Mouse (Mus musculus) small intestine, adult 2 months (tissue): ENCODE measurements around the gene Id3. TPM values are rescaled to one million over a fixed set of nuclear protein-coding genes. Genes with fewer than 3 reads are reported as not detected.

Source experiments
- H3K27ac ChIP-seq: fragments of 200-500 bp; 2 replicates; pipeline ENCODE4 v1.5.1; 2012; ENCODE audit warnings: low read depth, low read length, control low read depth, inconsistent platforms; ENCODE audit not compliant: insufficient read depth
- H3K27me3 ChIP-seq: fragments of 200-500 bp; 2 replicates; pipeline ENCODE4 v1.6.1; 2012; ENCODE audit warnings: mild to moderate bottlenecking, moderate library complexity, low read length, inconsistent platforms; ENCODE audit not compliant: control insufficient read depth, insufficient read depth
- H3K36me3 ChIP-seq: fragments of 200-500 bp; 2 replicates; pipeline ENCODE4 v1.6.1; 2012; ENCODE audit warnings: mild to moderate bottlenecking, low read length, control low read depth, inconsistent platforms; ENCODE audit not compliant: control insufficient read depth, insufficient read depth
- H3K4me1 ChIP-seq: fragments of 200-500 bp; 2 replicates; pipeline ENCODE4 v1.6.1; 2012; ENCODE audit warnings: low read length, inconsistent platforms, mixed read lengths; ENCODE audit not compliant: control insufficient read depth, insufficient read depth, insufficient read length
- H3K4me3 ChIP-seq: fragments of 200-500 bp; 2 replicates; pipeline ENCODE4 v1.5.1; 2012; ENCODE audit warnings: low read depth, mild to moderate bottlenecking, control low read depth, inconsistent platforms, low read length, moderate library complexity
- CTCF ChIP-seq: fragments of 200-500 bp; IDR thresholded peaks from 2 replicates; pipeline ENCODE4 v1.5.1; 2012; ENCODE audit warnings: low read depth, mild to moderate bottlenecking, control low read depth, inconsistent platforms, low read length, moderate library complexity, mixed read lengths; ENCODE audit not compliant: insufficient replicate concordance, insufficient read length; ENCODE audit errors: extremely low read depth
- POLR2A ChIP-seq: fragments of 200-500 bp; IDR thresholded peaks from 2 replicates; pipeline ENCODE4 v1.6.1; 2012; ENCODE audit warnings: low read depth, mild to moderate bottlenecking, control low read depth, inconsistent platforms, low read length, moderate library complexity
- whole genome bisulfite sequencing: fragments of 180-500 bp; shearing (Covaris S2); methylation state at CpG from one replicate; pipeline ENCODE4 v1.1.7; 2018; 5-methylcytosine and 5-hydroxymethylcytosine counted together
- polyA plus RNA-seq: library from polyadenylated mRNA; depleted of rRNA; stranded (reverse); fragments of >200 nt; gene quantifications from 2 replicates; pipeline ENCODE4 v1.2.3, GENCODE M21; 2012

The Id3 gene
- polyA plus RNA-seq, 1 experiment = 519 TPM

DNA sequence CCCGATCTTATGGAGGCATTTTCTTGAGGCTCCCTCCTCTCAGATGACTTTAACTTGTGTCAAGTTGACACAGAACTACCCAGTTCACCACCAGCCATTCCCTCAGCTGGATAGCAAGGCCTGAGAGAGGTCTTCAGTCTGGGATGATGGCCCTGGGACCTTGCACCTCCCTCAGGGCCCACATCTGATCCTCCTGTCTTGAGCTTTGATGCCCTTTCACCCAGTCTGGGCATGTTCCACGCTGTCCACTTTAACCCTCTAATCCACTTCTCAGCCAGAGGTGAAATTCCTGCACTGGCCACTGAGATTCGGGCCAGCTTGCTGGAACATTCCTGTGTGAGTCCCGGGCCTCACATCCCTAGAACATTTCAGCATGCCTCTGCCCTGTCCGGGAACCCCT, 17.3 kb upstream of the Id3 start:
- Histone ChIP-seq H3K4me1 (peaks cover 11% of the 10 kb centered on the region), H3K27ac (no peak overlapping the region), H3K27me3 (no peaks in the 10 kb centered on the region), H3K36me3 (no peaks in the 10 kb centered on the region), H3K4me3 (no peak overlapping the region)
- TF ChIP-seq POLR2A (no peak), CTCF (no peak)
- WGBS = 92% methylated on average over 5 of the region's 5 CpGs

DNA sequence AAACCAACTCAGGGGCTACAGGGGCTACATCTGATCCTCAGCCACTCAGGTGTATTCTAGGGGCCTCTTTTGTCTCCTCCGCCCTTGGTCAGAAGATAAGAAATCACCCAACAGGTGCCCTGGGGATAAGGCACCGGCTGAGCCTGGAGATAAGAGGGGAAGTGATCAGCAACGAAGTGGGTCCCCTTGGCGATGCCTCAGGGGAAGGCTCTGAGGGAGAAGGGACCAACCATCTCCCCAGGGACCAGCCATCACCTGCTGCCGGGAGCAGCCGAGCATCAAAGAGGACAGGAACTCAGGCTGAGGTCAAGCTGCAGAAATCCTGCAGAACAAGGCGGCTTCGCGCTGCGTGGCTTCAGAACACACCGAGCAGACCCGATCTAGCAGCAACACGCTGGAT, 15.6 kb upstream of the Id3 start:
- no peak for TF ChIP-seq POLR2A
- no peak for TF ChIP-seq CTCF
- Histone ChIP-seq H3K36me3 (no peaks in the 10 kb centered on the region), H3K27ac (no peak overlapping the region), H3K4me3 (no peak overlapping the region), H3K27me3 (no peaks in the 10 kb centered on the region), H3K4me1 (peaks cover 10% of the 10 kb centered on the region)
- WGBS = 40% methylated on average over 13 of the region's 13 CpGs

DNA sequence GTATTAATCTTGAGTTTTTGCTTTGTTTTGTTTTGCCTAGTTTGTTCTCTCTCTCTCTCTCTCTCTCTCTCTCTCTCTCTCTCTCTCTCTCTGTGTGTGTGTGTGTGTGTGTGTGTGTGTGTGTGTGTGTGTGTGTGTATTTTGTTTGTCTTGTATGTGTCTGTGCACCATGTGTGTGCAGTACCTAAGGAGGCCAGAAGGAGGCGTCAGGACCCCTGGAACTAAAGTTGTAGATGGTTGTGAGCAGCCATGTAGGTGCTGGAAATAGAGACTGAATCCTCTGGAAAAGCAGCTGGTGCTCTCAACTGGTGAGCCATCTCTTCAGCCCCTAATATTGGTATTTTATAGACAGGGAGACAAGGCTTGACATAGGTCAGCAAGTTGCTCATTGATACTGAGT, 13.5 kb upstream of the Id3 start:
- Histone ChIP-seq H3K36me3 (no peaks in the 10 kb centered on the region), H3K27me3 (peaks cover 4% of the 10 kb centered on the region; the same call in 1 of the 2 replicates), H3K4me1 (no peaks in the 10 kb centered on the region), H3K4me3 (no peak overlapping the region), H3K27ac (no peak overlapping the region)
- TF ChIP-seq POLR2A (no peak), CTCF (peak; percentile 16; the same call in 1 of the 2 replicates)
- 80% methylated on average over 1 of the region's 1 CpGs for WGBS

DNA sequence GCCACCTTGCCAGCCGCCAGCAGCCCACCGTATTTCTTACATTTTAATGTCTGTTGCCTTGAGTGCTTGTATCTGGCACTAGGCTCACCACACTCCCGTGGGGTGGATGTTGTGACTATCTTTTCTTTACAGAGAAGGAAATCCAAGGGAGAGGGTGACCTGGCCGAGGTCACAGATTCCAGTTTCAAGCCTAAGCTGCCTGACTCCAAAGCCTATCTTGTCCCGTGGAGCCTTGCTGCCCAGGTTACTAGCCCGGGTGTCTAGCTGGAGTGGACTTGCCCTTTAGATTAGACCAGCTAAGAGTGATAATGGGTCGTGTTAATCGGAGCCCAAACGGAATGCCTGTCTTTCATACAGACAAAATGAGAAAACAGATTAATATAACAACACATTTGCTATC, 9.5 kb upstream of the Id3 start:
- Histone ChIP-seq H3K27ac (peak overlapping the region; percentile 91; the same call in 1 of the 2 replicates), H3K27me3 (peaks cover 4% of the 10 kb centered on the region; the same call in 1 of the 2 replicates), H3K4me3 (no peak overlapping the region), H3K36me3 (no peaks in the 10 kb centered on the region), H3K4me1 (peaks cover 6% of the 10 kb centered on the region)
- TF ChIP-seq POLR2A (no peak), CTCF (no peak)
- 59% methylated on average over 9 of the region's 9 CpGs for WGBS

DNA sequence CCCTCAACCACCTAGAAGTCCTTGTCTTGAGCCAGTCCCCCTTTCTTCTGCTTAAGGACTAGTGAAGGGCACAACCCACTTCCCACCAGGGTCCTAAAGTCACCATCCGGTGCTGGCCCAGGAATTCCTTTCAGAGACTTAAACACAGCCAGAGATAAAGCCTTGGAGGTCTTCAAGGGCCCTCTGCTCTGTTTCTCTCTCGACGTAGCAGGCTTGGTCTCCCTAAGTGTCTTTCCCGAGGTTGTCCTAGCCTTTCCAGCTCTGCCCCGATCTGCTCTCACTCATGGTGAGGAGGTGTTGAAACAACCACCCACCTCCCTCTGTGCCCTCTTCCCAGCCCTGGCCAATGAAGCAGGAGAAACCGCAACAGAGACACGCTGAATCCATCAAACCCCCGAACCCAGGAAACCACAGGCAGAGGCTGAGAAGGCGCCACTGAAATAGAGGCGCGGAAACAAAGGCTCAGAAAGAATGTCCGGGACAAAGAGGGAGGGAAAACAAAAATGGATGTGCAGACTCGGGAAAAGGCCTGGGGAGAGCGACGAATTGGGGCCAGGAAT, 8.8 kb upstream of the Id3 start:
- Histone ChIP-seq H3K36me3 (no peaks in the 10 kb centered on the region), H3K4me1 (peaks cover 6% of the 10 kb centered on the region), H3K27me3 (peaks cover 4% of the 10 kb centered on the region; the same call in 1 of the 2 replicates), H3K27ac (peak overlapping the region; percentile 91), H3K4me3 (peak overlapping the region; percentile 51)
- no peak for TF ChIP-seq CTCF
- WGBS = 17% methylated on average over 15 of the region's 15 CpGs

DNA sequence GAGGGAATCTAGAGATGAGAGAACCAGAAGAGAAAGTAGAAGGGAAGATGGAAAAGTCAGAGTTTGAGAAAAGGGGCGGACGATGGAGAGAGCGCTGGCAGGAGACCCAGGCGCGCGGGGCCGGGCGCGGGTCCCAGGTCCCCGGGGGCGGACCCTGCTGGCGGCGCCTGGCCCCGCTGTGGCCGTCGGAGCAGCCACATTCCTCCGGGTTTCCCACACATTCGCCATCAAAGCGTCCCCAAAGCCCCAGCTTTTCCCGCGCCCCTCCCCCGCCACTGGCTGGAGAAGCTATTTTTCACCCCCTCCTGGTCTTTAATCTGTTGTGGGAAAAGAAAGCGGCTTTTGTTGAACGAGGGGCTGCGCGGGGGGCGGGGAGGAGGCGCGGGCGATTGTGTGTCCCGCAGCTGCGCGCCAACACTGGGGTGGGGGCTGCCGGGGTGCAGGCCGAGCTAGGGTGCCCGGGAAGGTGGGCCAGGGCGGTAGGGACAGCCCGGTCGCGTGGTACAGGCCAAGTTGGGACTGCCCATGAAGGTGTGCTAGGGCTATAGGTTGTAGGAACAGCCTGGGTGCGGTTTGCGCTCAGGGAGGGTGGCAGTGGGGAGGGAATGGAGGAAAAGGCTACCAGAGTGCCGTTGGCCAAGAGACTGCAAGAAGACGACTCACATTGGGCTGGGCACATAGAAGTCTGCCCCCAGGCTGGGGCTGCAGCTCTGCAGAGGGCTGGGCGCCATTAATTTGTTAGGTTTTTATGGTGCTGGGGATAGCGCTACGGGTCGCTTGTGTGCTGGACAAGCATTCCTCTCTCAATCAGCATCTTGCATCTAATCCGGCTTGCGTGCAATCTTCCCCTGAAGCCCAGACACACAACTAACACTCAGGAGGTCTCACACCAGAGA, 8.1 kb upstream of the Id3 start:
- Histone ChIP-seq H3K27ac (peak overlapping the region; percentile 91), H3K4me1 (peaks cover 9% of the 10 kb centered on the region), H3K4me3 (peak overlapping the region; percentile 51), H3K36me3 (no peaks in the 10 kb centered on the region), H3K27me3 (peaks cover 4% of the 10 kb centered on the region; the same call in 1 of the 2 replicates)
- 5% methylated on average over 50 of the region's 50 CpGs for WGBS
- TF ChIP-seq CTCF = no peak
- TF ChIP-seq POLR2A = 0 out of 2 replicates have a peak, but pooled peaks have one; percentile 24
